Mouse (Mus musculus) urinary bladder, postnatal 36 days (tissue): Measurements from ENCODE around the gene B3gnt2.
"Not testable (repeated sequence)": the region's sequence is repeated elsewhere in the genome, so short reads cannot be mapped to it uniquely, and the experiment has no call there.

Experiments used
- DNase-seq, 2 experiments: peaks; one replicate each; pipeline ENCODE4 v3.0.0; 2022; ENCODE audit warnings: low spot score in 2 of 2, mixed read lengths in 1 of 2

B3gnt2 gene

GRCm38 (mm10) chr11:22774821-22775220, 85.9 kb downstream of the B3gnt2 start:
- DNase-seq = no peak

DNA sequence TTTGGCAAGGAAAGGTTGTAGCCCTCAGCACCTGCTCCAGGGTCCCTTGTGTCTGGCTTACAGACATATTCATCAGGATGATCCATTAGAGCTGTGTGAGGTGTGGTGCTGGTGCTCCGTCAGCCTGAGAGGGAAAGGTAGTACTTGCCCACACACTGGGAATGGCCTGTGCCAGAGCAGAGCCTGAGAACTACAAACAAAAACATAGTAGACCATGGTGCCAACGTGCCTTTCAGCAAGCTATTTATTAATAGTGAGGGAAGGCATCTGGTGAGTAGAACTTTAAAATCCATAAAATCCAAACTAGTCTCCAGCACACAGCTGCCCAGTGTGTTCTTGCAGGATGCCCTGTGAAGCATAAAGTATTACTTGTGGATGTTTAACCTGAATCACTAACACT, 94.5 kb downstream of the B3gnt2 start:
- DNase-seq = no peak

DNA sequence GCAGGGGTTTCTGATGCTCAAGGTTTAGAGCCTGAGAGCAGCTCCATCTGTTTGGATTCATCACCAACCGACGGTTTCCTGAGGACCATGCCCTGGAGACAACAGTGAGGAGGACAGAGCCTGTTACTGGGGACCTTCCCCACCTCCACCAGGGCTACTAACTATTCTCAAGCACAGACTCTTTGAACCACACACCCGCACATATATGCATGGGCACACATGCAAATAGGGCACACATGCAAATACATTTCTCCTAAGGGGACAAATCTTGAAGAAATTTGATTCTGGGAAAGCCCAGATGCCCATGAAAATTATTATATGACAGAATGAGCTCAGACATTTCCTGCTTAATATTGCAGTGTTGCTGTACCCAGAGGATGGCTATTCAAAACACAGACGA, 95.3 kb downstream of the B3gnt2 start:
- no peak for DNase-seq

- DNase-seq = no peak
Observed at GRCm38 (mm10) chr11:22763556-22764295, 97.0 kb downstream of the B3gnt2 start.

GRCm38 (mm10) chr11:22763055-22763454, 97.7 kb downstream of the B3gnt2 start:
- DNase-seq = no peak

DNA sequence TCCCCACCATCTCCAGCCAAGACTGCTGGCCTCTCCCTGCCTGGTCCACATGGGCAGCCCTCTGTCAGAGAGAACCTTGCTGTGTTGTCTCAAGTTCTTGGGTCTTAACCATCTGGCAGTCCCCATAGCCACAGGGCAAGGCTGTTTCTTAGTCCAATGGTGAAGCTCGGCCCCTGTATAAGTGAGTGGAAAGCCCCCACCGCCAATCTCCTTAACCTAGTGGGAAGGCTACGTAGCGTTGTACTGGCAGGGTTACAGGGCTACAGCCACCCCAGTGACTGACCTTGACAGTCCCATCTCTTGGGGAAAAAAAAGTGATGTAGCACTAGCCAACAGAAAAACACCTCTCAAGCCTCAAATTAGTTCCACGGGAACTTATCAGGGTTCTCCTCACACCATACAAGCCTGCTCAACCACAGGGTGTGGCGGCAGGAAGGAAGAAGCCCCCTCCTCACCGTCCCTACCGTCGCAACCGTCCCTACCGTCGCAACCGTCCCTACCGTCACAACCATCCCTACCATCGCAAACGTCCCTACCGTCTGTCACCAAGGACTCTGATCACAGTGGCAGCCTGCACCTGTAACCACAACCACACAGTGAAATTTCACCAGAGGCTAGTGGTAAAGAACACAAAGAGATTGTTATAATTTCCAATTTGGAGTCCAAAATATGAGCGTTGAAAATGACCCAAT, 98.4 kb downstream of the B3gnt2 start:
- DNase-seq = no peak

GRCm38 (mm10) chr11:22759783-22760182, 101.0 kb downstream of the B3gnt2 start:
- no peak for DNase-seq

- DNase-seq = no peak
Observed at GRCm38 (mm10) chr11:22756168-22756980, 104.4 kb downstream of the B3gnt2 start.

GRCm38 (mm10) chr11:22755180-22755579, 105.6 kb downstream of the B3gnt2 start:
- DNase-seq = no peak

DNA sequence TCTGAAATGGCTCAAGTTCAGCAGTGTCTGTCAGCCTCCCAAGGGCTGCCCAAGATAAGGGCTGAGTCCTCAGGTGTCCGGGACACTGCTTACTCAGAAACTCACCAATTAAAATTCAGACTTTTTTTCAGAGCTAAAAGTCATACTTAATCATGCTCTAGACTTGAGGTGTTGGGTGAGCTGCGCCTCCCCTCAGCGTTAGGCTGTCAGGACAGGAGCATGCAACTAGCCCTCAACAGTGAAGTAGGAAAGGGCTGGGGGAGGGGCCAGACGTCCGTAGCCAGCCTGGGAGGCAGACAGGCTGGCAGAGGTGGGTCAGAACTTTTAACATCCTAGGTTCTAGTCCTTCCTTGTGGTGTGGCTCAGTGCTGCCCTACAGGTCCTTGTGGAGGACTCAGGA, 108.2 kb downstream of the B3gnt2 start:
- DNase-seq = no peak

DNA sequence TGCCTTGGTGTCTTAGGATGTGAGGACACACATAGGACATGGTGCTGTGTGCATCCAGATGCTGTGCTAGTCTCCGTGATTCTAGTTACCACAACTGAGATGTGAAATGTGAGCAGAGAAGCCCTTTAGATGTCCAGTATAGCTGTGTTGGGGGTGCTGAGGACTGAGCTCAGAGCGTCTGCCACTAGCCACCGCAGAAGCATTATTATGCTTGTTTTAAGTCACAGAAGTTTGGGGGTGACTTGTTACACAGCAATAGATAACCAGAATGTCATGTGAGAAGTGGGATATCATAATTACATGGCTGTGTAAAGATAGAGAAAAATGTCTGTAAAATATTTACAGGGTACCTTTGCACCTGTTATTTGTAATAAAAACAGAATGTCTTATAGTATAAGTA, 109.2 kb downstream of the B3gnt2 start:
- no peak for DNase-seq

DNA sequence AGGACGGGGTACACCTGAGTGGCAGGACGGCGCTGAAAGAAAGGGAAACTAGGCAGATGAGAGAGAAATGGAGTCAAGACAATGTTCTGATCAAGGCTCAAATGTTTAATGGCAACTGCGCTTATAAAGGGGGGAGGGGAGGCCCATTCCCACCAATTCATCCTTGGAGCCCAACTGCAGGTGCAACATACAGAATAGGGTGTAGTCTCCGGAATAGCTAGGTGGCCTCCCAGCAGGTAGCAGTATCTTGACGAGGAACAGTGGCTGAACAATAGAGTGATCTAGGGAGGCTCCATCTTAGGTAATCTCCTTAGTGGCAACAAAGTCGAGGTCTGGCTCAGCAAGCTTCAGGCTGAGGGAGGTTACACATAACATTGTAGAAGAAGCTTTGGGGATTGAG, 113.4 kb downstream of the B3gnt2 start:
- DNase-seq = no peak

DNA sequence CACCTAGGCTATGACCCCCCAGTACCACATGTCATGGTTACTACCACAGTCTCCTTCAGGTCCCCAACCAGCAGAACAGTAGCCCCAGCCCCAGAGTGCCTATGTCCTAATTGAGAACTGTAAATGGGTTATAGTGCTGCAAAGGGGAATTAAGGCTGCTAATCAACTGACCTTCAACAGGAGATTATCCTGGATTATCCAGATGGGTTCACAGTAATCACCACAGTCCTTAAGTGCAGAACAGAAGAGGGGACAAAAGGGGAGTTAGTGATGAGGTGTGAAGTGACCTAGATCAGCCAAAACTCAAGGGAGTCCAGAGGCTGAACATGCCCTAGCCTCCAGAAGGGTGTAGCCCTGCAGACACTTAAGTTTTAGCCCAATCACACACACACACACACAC, 115.4 kb downstream of the B3gnt2 start:
- DNase-seq = no peak

DNA sequence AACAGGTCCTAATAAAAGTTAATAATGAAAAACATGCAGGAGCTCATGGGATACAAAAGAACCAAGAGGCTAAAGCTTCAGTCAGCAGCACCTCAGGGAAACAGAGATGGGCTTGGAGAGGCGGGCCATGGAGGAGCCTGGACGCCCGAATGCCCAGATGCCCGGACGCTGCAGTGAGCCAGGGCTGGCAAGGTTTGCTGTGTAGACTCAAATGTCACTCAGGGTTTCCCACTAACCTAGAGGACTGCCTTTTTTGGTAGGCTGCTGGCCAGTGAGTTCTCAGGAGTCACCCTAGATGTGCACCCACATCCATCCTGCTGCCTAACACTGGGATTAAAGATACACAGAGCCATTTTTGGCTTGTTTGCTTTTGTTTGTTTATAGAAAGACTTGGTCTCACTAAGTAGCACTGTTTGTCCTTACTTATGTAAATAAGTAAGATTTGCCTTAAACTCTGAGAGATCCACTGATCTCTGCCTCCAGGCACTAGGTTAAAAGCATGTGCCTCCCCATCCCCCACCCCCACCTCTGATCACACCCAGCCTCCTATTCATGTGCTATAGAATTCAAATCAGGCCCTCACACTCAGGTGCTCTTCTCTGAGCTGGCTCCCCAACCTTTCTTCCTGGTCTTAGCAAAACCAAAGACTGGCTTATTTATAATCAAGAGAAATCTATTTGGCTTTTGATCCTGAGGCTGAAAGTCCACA, 117.0 kb downstream of the B3gnt2 start:
- no peak for DNase-seq

DNA sequence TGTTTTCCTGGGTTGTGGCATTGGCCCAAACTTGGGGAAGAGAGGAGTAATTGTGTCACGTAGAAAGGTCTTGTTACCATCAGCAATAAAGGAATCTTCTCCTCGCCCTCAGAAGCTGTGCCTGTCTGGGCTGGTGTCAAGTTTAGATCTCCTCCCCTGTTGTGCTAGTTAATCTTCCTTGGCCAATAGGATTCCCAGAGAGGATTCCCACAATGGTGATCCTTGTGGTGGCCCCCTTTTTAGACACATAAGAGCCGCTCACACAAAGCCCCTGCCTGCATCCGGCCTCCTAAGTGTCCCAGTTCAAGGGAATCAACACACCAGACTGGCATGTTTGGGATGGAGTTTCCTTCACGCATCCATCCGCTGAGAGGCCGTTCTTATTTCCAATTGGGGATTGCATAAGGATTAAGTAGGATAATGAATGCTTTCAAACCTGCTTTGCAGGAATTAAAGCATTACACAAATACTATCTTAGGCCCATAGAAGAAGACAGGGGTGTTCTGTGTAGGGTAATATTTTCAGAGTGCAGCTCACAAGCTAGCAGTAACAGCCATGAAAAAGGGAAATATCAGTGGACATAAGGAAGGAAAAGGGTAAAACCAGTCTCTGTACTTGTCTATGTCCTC, 118.6 kb downstream of the B3gnt2 start:
- DNase-seq = no peak

GRCm38 (mm10) chr11:22741436-22741835, 119.3 kb downstream of the B3gnt2 start:
- no peak for DNase-seq

GRCm38 (mm10) chr11:22739497-22740288, 121.1 kb downstream of the B3gnt2 start:
- no peak for DNase-seq

DNA sequence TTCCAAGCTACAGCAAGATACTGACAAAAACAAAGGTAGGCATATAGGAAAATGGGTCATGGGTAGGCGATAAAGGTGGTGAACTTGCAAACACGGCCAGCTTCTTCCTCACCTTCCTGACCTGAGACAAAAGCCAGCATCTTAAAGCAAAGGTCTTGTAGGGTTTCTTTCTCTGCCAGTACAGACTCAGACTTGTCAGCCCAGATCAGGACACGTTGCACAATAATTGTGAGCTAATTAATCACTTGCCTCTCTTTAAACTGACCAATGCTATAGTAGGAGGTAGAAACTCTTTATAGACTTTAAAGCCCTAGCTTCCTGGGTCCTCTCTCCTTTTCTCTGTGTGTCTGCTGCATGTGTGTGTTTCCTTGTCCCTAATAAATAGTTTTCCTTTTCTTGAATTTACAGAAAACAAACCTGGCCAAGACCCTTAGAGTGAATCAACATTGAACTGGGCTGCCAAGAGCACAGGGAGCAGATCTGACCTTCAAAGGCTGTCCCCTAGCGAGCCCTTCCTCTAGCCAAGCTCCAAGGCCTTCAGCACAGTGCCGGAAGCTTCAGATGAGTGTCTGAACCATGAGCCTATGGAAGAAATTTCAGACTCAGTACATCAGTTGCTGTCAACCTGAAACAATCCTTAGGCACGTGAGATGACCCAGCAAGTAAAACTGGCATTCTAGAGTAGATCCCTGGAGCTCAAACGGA, 124.1 kb downstream of the B3gnt2 start:
- DNase-seq = no peak

- DNase-seq = not testable (repeated sequence)
Observed at GRCm38 (mm10) chr11:22735128-22735527, 125.6 kb downstream of the B3gnt2 start.

- no peak for DNase-seq
Observed at GRCm38 (mm10) chr11:22733936-22734335, 126.8 kb downstream of the B3gnt2 start.
